Mouse (Mus musculus) kidney, postnatal 25 days (tissue): ENCODE results near the gene Ly6f.

Source experiments
- DNase-seq, 2 experiments: peaks; one replicate each; pipeline ENCODE4 v3.0.0; 2021; ENCODE audit warnings: mixed read lengths in 2 of 2

Gene Ly6f

GRCm38 (mm10) chr15:75318584-75318983 lies 50.4 kb downstream of the Ly6f start:
- no peak for DNase-seq

GRCm38 (mm10) chr15:75320104-75320503 lies 51.9 kb downstream of the Ly6f start:
- DNase-seq: no peak
